Mouse (Mus musculus): Measurements from ENCODE around the gene Rnf114. TPM values are rescaled to one million over a fixed set of nuclear protein-coding genes. Genes with fewer than 3 reads are reported as not detected.

The Rnf114 gene
- total RNA-seq, 1 experiment from 2014 or later, result 74.1 TPM

DNA sequence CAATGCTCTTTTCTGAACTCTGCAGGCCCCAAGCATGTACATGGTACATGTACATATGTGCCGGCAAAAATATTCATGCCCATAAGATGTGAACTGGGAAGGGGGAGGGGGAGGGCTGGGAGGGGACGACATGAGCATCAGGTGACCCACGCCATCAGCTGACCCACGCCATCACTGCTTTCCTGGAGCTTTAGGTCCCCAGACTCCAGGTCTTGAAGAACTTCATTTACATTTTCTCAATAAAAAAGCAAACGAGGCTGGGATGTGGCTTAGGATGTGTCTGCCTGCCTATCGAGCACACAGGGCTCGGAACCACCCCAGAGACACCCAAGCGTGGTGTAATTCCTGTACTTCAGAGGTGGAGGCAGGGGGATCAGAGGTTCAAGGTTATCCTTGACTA is 55.0 kb downstream of the Rnf114 start:
- no peak for ATAC-seq (replicated peaks; ENCODE audit: insufficient number of reproducible peaks, low FRiP score, low TSS enrichment, poor library complexity, severe bottlenecking)

- no peak for ATAC-seq (replicated peaks; ENCODE audit: insufficient number of reproducible peaks, low FRiP score, low TSS enrichment, poor library complexity, severe bottlenecking)
Observed at GRCm38 (mm10) chr2:167548961-167549360, 56.5 kb downstream of the Rnf114 start.

DNA sequence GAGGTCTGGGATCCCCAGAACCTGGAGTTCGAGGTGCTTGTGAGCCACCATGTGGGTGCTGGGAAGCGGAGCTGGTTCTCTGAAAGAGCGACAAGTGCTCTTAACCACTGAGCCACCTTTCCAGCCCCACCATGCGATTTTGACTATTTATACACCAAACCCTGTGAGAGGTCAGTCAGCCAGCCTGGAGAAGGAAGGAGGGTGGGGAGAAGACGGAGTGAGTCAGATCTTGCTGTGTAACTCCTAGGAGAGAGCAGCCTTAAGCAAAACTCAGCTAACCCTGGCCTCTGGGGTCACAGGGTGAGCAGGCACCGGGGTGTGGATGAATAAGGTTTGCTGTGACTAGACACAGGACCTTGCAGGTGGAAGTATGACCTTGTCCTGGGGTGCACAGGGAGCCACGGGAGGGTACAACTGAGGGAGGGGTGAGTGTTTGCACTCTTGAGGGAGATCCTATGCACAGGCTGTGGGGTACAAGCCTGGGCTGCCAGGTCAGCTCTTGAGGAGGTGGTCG is 58.0 kb downstream of the Rnf114 start:
- ATAC-seq (replicated peaks; ENCODE audit: insufficient number of reproducible peaks, low FRiP score, low TSS enrichment, poor library complexity, severe bottlenecking), result no peak

- ATAC-seq (replicated peaks; ENCODE audit: insufficient number of reproducible peaks, low FRiP score, low TSS enrichment, poor library complexity, severe bottlenecking), result no peak
Observed at GRCm38 (mm10) chr2:167551342-167551920, 59.0 kb downstream of the Rnf114 start.

- ATAC-seq (replicated peaks; ENCODE audit: insufficient number of reproducible peaks, low FRiP score, low TSS enrichment, poor library complexity, severe bottlenecking), result no peak
Observed at GRCm38 (mm10) chr2:167552292-167552691, 59.8 kb downstream of the Rnf114 start.

GRCm38 (mm10) chr2:167552927-167553402 is 60.5 kb downstream of the Rnf114 start:
- ATAC-seq (replicated peaks; ENCODE audit: insufficient number of reproducible peaks, low FRiP score, low TSS enrichment, poor library complexity, severe bottlenecking), result no peak

DNA sequence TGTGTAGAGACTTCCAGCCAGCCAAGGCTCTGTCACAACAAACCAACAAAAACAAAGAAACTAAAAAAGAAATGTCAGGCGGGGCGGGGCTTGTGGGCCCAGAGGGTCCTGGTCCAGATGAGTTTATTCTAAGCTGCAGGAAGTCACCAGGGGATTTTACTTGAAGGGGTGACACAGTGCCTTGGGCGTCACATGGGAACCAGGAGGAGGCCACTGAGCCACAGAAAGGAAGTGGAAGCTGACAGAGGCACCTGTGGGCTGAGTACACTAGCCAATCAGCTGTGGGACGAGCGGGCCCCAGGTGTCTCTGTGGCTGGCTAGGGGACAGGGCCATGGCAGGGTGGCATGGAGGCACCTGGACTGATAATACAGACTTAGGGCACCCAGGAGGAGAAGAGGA is 63.3 kb downstream of the Rnf114 start:
- ATAC-seq (replicated peaks; ENCODE audit: insufficient number of reproducible peaks, low FRiP score, low TSS enrichment, poor library complexity, severe bottlenecking), result 0 out of 2 replicates have a peak, but pooled peaks have one; percentile 35

DNA sequence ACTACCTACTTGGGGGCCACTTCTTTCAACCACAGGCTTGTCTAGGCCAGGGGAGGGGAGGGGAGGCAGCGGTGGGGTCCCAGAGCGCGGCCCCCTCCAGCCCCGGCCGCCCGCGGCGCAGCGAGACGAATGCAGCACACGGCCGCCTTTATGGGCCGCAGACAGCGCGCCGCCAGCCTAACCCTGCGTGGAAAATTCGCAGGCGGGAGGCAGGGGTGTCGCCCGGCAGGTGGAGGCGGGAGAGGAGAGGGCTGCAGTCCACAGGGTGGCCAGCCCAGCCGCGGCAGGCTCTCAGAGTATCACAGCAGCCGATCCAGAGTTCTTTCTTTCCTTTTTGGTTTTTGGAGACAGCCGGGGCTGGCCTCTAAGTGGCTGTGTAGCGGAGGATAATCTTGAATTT is 67.0 kb downstream of the Rnf114 start:
- ATAC-seq (replicated peaks; ENCODE audit: insufficient number of reproducible peaks, low FRiP score, low TSS enrichment, poor library complexity, severe bottlenecking), result no peak

- no peak for ATAC-seq (replicated peaks; ENCODE audit: insufficient number of reproducible peaks, low FRiP score, low TSS enrichment, poor library complexity, severe bottlenecking)
Observed at GRCm38 (mm10) chr2:167562101-167562500, 69.7 kb downstream of the Rnf114 start.

GRCm38 (mm10) chr2:167563035-167563434 is 70.6 kb downstream of the Rnf114 start:
- ATAC-seq (replicated peaks; ENCODE audit: insufficient number of reproducible peaks, low FRiP score, low TSS enrichment, poor library complexity, severe bottlenecking), result no peak

DNA sequence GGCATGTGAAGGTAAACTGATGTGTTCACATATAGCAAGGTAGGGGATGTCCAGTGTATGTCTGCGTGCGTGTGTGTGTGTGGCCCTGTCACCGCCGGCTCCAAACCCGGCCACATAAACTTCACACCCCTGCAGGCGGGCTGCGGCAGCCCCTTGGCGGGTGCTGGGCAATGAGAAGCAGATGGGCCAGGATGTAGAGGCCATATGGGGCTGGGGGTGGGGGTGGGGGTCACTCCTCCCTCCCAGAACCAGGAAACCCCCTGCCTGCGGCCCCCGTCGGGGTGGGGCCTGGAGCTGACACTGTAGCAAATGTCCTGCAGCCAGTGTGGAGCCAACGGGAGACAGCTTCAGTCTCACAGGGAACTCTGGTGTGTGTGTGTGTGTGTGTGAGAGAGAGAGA is 71.3 kb downstream of the Rnf114 start:
- ATAC-seq (replicated peaks; ENCODE audit: insufficient number of reproducible peaks, low FRiP score, low TSS enrichment, poor library complexity, severe bottlenecking), result no peak

GRCm38 (mm10) chr2:167564551-167565311 is 72.3 kb downstream of the Rnf114 start:
- ATAC-seq (replicated peaks; ENCODE audit: insufficient number of reproducible peaks, low FRiP score, low TSS enrichment, poor library complexity, severe bottlenecking), result no peak

GRCm38 (mm10) chr2:167565312-167565656 is 72.8 kb downstream of the Rnf114 start:
- no peak for ATAC-seq (replicated peaks; ENCODE audit: insufficient number of reproducible peaks, low FRiP score, low TSS enrichment, poor library complexity, severe bottlenecking)

DNA sequence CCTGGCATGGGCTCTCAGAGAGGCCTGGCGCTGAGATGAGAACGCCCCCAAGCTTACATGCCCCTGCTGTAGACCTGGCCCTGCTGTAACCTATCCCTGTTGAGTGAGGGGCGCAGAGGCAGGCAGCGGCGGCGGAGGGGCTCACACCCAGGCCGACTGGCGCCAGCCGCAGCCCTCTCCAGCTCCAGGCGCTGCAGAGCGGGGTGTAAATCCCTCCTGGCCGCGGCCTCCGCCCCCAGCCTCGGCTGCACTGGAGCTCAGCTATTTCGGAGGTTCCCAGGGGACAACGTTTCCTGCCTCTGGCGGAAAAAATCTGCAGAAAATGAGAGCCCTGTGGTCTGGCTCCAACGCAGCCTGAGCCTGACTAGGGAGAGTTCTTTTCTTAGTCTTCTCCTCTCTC is 73.2 kb downstream of the Rnf114 start:
- no peak for ATAC-seq (replicated peaks; ENCODE audit: insufficient number of reproducible peaks, low FRiP score, low TSS enrichment, poor library complexity, severe bottlenecking)

Other genes starting within 250 kb of the Rnf114 start
- 107 to 198 TPM (median 140 TPM) in 3 replicates for gene B4galt5, start 143.5 kb upstream of the Rnf114 start, total RNA-seq (2017)
- gene Slc9a8, start 70.9 kb upstream of the Rnf114 start, total RNA-seq (2017), result 34.1 to 52.5 TPM (median 41.5 TPM) in 3 replicates
- 7.3 to 13.8 TPM (median 9.6 TPM) in 3 replicates for gene Spata2, start 242 bp downstream of the Rnf114 start, total RNA-seq (2017)
- not detected in 3 replicates for gene Snai1, start 45.5 kb downstream of the Rnf114 start, total RNA-seq (2017)
- gene Ube2v1, start 139.4 kb downstream of the Rnf114 start, total RNA-seq (2017), result 43.7 to 97.6 TPM (median 59.7 TPM) in 3 replicates
- gene Gm20431, start 168.9 kb downstream of the Rnf114 start, total RNA-seq (2017), result not detected in 3 replicates
- 255 to 567 TPM (median 357 TPM) in 3 replicates for gene Cebpb, start 196.3 kb downstream of the Rnf114 start, total RNA-seq (2017)
- 55.2 to 64.6 TPM (median 57.9 TPM) in 3 replicates for gene Tmem189, start 197.2 kb downstream of the Rnf114 start, total RNA-seq (2017)

All from monocyte, adult 5-6 weeks (primary cell).